Mouse (Mus musculus) CD4-positive helper T cell, adult 2 months (primary cell): ENCODE results near the gene Grpel1.

Experiments used
- DNase-seq: peaks from one replicate; pipeline ENCODE4 v3.0.0-alpha.2; 2012; ENCODE audit warnings: low read depth, missing footprints, low spot score

The Grpel1 gene

GRCm38 (mm10) chr5:36461231-36461630, 3.6 kb upstream of the Grpel1 start:
- DNase-seq: no peak

GRCm38 (mm10) chr5:36462810-36463209, 2.0 kb upstream of the Grpel1 start:
- DNase-seq: peak; percentile 82

GRCm38 (mm10) chr5:36463391-36463790, 1.4 kb upstream of the Grpel1 start:
- DNase-seq: no peak

GRCm38 (mm10) chr5:36465889-36466288, 1.1 kb downstream of the Grpel1 start:
- peak; percentile 21 for DNase-seq

GRCm38 (mm10) chr5:36471206-36471605, 6.4 kb downstream of the Grpel1 start:
- no peak for DNase-seq

GRCm38 (mm10) chr5:36472876-36473655, 8.3 kb downstream of the Grpel1 start:
- no peak for DNase-seq

GRCm38 (mm10) chr5:36474283-36474682, 9.5 kb downstream of the Grpel1 start:
- DNase-seq: peak; percentile 75

GRCm38 (mm10) chr5:36477486-36477885, 12.7 kb downstream of the Grpel1 start:
- no peak for DNase-seq

GRCm38 (mm10) chr5:36478540-36479420, 14.0 kb downstream of the Grpel1 start:
- DNase-seq: no peak

GRCm38 (mm10) chr5:36479735-36480134, 14.9 kb downstream of the Grpel1 start:
- DNase-seq: no peak

GRCm38 (mm10) chr5:36480398-36480797, 15.6 kb downstream of the Grpel1 start:
- no peak for DNase-seq

- DNase-seq: no peak
These were observed 16.3 kb downstream of the Grpel1 start for GRCm38 (mm10) chr5:36481114-36481513.

GRCm38 (mm10) chr5:36483203-36484101, 18.7 kb downstream of the Grpel1 start:
- peak; percentile 68 for DNase-seq

- DNase-seq: peak; percentile 99
These were observed 19.6 kb downstream of the Grpel1 start, which contains the start of the genes Tada2b and Ccdc96 for GRCm38 (mm10) chr5:36484171-36484990. Tada2b (minus strand) TSS chr5:36484285. Ccdc96 (plus strand) TSS chr5:36484588.

- DNase-seq: peak; percentile 24
These were observed 20.5 kb downstream of the Grpel1 start for GRCm38 (mm10) chr5:36485306-36485705.

- peak; percentile 32 for DNase-seq
These were observed 24.4 kb downstream of the Grpel1 start for GRCm38 (mm10) chr5:36489225-36489624.

- no peak for DNase-seq
These were observed 29.1 kb downstream of the Grpel1 start for GRCm38 (mm10) chr5:36493919-36494318.

GRCm38 (mm10) chr5:36494709-36495108, 29.9 kb downstream of the Grpel1 start:
- DNase-seq: no peak

GRCm38 (mm10) chr5:36505235-36505634, 40.4 kb downstream of the Grpel1 start:
- no peak for DNase-seq

GRCm38 (mm10) chr5:36505643-36506042, 40.8 kb downstream of the Grpel1 start:
- DNase-seq: no peak
